Mouse (Mus musculus): Measurements from ENCODE around the gene Aplnr.

The Aplnr gene

DNA sequence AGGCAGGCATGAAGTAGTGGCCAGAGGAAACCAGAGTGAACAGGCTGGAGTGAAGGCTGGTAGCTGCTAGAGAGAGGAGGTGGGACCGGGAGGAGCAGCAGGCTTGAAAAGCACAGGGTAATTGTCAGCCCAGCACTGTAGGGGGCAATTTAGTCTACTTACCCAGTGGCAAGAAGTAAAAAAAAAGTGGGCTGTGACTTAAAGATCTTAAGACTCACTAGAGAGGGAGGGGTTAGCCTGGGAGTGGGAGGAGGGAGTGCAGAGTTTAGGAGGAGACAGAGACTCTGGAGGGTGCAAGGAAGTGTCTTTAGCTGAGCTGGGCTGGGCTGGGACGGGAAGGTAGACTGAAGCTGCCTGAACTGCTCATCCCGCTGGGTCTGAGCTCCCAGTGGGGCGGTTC lies at the start of gene Aplnr:
Aplnr (plus strand) TSS at position 137 of the 400 bp plus-strand sequence.
- no peak for DNase-seq (ENCODE audit: low read depth)

DNA sequence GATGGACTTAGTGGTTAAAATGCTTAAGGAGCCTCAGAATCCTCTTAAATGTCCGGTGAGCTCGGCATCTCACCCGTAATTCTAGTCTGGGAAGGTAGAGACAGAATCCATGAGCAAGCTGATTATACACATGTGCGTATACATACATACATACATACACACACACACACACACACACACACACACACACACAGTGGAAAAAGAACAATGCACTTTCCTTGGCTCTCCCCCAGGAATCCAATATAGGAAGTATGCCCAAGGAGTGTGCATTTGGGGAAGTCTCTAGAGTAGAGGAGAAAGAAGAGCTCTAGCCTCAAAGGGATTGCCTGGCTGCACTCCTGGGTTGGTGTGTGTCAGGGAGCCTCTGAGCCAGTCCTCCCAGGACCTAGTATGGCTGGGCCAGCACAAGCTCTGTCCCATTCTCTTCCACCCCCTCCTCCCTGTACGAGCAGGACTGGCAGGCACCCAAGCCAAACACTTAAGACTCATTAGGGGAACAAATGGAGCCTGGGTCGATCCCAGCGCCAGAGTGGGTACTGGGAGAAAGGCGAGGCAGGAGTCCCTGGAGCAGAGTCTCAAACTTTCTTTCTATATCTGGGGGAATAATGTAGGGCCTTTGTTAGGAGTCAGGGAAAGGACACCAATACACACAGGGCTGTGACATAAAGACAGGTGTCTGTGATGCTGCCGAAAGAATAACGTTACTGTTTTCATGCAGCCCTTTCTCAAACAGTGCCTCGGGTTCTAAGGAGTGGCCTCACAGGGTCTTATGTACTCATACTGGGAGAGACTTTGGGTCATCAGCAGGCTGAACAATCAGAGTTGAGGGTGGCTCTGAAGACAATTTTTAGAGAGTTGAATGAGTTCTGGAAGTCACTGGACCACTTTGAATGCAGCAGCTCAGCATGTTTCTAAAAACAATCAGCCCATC lies 47.0 kb upstream of the Aplnr start:
- DNase-seq (ENCODE audit: low read depth): no peak

DNA sequence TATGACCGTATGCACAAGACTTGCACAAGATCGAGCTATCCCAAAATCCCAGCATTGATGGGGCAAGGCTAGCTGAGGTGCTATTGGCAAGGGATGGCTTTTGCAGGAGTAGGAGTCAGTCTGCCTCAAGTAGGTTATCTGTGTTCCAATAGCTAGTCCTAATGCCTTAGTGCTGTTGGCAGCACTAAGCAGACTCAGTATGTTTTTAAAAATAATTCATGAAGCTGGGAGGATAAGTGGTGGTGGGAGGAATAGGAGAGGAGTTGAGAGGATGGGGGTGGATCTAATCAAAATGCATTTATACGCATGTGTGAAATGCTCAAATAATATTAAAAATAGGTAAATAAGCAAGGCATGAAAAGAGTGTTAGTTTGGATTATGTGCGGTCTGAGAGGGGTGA lies 44.7 kb upstream of the Aplnr start:
- DNase-seq (ENCODE audit: low read depth): no peak

DNA sequence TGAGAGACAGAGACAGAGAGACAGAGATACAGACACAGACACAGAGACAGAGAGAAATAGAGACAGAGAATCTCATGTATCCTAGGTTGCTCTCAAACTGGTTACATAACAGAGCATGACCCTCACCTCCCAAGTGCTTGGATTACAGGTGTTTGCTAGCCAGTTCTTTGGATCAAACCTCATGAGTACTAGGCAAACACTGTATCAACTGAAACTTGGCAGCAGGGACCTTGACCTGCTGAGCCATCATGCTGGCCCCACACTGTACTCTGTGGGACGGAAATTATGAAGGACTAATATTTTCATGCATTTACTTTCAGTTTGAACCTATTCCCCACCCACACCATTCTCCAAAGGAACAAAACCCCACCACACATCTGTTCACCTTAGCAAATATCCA lies 42.6 kb upstream of the Aplnr start:
- no peak for DNase-seq (ENCODE audit: low read depth)

DNA sequence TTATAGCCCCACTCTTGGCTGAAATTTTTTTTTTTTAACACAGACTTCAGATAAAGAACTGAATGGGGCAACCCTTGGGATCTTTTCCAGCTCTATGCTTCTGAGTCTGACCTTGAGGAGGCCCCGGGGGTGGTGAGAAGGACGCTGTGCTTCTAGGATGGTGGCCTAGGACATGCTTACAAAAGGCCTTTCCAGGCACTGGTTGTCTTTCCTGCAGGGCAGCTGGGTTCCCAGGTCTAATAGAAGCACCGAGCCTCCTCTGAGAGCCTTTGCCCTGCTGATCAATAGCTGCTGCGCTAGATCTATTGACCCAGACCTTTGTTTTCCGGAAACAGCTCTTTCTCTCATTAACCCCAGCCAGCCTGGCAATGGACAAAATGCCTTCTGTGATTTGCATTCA lies 40.1 kb upstream of the Aplnr start:
- DNase-seq (ENCODE audit: low read depth): no peak

DNA sequence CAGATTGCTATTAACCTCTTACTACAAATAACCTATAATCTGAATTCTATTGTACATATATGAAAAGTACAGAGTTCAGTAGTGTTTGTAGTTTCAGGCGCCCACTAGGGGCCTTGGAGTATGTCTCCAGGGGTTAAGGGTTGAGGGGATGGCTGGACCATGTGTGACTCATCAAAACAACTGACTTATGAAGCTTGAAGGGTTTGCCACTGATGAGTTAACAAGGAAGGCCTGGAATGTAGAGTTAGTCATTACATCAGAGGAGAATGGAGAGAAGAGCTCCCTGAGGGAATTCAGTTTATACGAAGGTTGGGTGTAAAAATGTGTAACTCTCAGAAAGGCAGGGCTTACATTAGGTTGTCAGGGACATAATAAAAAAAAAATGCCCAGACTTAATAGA lies 38.0 kb upstream of the Aplnr start:
- peak; percentile 11 for DNase-seq (ENCODE audit: low read depth)

DNA sequence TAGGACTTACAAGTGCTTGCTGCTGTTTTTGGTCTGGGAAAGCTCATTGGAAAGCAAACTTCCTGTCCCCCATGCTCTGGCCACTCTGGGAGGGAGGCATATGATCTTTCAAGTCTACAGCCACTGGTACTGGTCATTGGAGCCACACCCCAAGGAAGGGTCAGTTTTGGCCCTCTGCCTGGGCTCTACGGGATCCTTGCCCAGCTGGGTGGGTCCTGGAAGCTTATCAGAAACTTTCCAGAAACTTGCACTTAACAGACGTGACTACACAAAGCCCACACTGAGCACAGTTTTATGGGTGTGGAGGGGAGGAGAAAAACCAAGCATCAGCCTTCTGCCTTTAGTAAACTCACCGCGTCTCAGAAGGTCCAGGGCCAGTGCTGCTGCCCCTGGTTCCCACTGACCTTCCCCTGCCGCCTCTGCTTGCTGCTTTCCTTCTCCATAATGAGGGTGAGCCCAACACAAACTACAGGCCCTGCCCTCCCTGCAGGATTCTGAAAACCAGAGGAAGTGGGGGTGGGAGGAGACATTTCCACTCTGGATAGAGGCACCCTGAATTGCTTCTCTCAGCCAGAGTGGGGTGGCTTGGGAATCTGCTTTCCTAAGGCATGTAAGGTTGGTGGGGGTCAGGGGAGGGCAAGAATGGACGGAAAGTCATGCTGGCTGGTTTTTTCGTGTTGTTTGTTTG lies 37.1 kb upstream of the Aplnr start:
- DNase-seq (ENCODE audit: low read depth): no peak

DNA sequence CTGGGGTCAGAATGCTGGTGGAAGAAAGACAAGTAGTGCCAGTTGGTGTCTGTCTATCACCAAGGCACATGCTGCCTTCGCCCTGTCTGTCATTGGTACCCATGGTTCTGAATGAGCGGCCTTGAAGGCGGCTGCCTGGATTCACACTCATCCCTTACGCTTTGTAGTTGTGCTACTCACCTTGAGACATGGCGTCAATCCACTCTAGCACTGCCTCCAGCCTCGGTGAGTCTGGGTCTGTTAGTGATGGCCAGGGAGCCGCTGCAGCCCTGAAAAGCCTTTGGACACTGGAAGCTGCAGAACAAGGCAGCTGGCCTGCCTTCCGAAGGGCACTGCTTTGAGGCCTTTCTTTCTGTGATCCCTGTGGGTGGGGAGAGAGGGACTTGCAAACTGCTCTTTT lies 32.8 kb upstream of the Aplnr start:
- no peak for DNase-seq (ENCODE audit: low read depth)

DNA sequence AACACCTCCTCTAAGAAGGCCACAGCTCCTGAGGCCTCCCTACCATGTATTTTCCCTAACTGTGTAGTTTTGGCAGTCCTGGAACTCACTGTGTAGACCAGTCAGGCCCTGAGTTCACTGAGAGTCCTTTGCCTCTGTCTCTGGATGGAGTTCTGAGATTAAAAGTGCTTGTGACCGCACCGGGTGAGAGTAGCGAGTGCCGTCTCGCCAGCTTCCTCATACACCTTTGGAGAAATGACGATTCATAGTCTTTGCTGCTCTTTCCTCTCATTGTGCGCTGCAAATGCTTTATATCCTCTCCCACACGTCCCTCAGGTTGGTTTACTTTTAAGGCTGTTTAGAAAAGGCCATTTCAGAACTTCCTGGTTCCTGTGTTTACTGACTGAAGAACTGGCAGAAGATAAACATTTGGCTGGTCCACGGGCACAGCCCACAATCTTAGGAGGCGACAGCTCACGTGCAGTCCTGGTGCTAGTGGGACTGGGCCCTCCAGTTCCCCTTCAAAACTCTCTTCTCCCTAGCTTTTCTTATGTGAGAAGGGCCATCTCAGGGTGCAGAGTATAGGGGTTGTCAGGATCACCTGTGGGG lies 30.5 kb upstream of the Aplnr start:
- no peak for DNase-seq (ENCODE audit: low read depth)

DNA sequence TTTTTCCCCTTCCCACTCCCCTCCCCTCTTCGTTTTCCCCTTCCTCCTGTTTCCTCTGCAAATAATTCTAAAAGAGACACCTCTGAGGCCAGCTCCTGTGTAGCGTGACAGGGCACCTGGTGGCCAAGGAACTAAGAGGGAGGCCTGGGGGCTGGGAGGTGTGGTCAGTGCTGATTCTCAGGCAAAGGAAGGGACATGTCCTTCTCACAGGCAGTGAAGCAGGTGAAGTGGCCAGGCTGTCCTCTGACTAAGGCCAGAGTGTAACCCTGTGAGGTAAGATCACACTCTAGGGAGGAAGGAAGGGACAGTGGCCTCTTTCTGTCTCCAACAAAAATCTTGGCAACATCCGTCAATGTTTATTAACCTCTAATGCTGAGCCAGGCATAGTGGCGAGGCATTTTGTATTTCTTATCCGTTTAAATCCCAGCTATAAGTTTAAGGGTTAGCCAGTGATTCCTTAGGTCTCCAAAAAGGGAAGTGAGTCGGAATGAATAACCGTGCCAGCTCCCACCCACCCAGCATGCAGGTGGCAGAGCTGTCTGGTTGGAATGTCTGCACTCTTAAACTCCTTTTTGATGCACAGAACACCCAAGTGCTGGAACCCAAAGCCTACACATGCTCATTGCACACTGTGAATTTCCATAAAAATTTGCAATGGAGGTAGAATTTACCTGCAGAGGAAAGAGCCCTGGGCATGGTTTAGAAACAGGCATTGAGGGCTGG lies 29.8 kb upstream of the Aplnr start:
- DNase-seq (ENCODE audit: low read depth): no peak

DNA sequence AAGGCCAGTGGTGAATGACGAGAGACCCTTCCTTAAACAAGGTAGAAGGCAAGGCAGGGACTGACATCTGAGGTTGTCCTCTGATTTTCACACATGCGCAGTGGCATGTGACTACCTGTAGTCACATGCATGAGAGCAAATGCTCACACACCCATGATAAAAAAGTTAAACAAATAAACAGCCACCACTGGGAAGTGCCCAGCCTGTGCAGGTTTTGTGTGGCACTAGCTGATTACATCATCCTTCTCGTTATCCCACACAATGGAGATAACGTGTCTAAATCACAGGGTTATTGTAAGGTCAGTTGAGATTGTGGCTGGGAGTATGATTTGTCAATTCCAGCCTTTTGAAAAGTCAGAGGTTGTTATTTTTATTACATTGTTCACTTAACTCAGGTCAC lies 29.1 kb upstream of the Aplnr start:
- no peak for DNase-seq (ENCODE audit: low read depth)

DNA sequence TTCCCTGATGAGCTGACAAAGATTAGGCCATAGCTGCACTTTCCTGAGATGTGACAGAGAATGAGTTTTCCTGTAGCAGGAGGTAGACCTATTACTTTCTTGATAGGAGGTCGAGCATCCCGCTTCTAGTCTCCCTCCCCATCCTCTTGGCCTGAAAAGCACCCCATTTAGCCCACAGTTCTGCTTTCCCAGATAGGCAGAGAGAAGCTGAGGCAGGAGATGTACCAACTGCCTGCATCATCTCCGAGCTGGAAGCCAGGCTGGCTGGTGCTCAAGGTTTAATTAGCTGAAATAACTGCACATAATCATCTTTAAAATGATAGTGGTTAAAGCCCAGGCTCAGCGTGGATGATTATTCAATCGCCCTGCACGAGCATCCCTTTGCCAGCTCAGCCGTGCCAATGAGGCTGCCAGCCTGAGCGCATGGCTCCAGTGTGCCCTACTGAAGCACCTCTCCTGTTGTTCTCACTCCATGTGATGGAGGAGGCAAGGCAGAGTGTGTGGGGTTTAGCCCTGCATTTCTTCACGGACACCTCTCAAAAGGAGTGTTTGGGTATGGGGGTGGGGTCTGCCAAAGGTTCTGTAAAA lies 25.6 kb upstream of the Aplnr start:
- no peak for DNase-seq (ENCODE audit: low read depth)

DNA sequence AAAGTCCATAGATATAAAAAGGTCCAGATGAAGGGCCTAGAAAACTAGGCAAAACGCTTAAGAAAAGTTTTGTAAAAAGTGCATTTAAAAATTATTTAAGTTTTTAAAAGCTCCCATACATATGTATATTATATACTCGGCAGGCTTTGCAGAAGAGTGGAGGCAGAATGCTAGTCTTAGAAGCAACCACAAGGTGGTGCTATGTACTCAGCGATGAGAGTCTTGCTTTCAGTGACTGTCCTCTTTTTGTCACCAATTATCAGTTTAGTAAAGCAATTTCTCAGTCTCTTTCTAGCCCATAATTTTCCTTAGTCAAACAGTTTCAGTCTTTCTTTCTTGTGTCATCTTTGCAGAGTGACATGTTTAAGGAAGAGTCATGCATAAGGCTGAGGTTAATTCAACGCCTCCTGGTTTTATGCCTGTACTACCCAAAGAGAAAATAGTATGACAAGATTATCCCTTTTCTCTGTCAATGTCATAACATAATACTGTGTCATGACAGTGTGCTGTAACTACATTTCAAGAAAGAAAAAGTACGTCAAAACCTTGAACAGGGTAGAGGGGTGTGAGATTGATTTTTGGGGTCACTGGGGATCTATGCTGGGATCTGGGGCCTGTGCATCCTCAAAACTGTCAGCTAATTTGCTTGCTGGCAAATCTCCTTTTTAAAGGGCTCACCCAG lies 12.7 kb upstream of the Aplnr start:
- DNase-seq (ENCODE audit: low read depth): peak; percentile 69

DNA sequence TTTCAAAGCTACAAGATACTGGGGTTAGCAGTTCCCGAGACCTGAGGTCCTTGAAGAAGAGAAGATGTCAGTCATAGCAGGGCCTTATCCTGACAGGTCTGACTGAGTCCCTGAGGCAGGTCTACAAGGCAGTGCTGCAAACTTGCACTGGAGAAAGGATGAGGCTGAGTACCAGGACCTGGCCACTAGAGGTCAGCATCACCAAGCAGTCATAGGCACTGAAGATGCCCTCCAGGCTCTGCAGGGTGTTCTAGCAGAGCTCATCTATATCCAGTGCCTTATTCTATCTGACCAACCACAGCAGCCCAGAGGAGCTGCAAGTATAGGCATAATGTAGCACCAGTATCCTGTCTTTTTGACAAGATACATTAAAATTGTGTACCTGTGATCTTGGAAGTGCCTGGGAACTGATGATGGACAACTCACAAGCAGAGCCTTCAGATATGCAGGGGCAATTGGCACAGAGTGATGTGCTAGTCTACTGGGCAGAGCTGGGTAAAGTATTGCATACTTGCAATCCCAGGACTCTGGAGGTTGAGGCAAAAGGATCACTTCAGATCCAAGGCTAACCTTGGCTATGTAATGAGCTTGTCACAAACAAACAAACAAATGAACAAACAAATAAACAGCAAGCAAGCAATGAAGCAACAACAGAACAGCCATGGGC lies 12.0 kb upstream of the Aplnr start:
- peak; percentile 54 for DNase-seq (ENCODE audit: low read depth)

DNA sequence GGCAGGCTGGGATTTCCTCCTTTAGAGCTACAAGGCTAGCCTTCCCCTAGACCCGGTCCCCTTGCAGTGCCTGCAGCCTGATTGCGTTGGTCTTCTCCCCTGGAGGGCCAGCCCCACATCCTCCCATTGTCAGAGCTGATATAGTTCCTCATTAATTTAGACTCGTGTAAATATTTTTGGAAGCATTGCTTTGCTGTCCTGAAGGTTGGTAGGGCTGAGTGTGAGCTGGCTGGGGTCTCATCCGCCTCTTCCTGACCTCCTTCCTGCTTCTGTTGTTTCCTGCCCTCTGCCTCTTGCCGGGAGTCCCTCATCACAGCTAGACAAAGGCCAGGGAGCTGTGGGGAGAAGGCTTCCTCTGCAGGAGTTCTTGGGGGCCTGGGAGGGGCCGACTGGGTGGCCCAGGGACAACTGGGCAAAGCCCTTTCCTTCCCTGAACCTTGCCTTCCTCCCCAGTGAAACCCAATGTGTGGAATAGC lies 6.5 kb upstream of the Aplnr start:
- DNase-seq (ENCODE audit: low read depth): no peak

DNA sequence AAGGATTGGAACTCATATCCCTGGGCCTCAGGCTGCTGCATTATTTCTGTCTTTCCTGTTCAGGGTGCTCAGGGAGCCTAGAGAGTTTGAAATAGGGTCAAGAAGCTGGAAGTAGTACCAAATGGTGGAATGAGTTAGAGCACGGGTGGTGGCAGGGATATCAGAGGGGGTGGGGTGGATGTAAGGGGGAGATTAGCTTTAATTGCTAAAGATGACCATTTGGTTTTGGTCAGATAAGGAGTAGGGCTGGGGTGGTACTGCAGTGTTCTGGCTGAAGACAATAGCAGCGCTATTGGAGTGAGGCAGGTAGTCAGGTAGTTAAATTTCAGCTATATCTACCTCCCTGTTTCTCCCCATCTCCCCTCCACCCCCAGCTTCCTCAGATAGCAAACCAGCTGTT lies 4.8 kb upstream of the Aplnr start:
- no peak for DNase-seq (ENCODE audit: low read depth)

DNA sequence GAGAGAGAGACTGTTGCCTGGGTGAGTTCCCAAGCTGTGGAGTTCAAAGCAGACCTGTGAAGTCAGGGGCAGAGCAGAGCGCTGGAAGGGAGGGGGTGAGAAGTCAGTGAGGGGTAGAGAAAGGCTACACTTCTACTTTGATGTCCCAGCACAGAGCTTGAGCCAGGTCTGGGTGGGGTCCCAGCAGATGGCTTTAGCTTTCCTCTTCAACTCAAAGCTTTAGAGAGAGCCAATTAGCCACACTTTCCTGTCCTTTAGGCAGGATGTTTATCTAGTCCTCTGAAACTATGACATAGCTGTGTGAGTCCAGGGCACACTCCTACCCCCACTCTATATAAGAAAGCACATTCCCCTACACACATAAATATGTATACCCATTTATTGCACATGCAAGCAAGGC lies 4.3 kb upstream of the Aplnr start:
- DNase-seq (ENCODE audit: low read depth): no peak

DNA sequence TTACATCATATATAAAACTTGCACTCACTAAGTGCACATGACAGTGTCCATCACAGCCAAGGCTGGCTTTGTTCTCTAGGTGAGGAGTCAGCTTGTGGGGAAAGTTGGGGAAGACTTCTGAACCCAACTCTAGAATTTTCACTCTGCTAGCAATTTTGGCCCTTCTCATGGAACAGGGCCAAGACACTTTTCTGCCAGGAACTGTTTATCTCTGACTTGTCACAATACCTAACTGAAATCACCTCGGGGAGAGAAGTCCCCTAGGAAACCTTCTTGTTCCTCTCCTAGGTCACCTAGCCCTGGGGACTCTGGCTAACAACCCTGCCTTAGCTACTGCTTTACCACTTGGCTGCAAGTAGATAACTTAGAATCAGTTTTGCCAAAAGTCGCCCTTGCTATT lies 3.8 kb upstream of the Aplnr start:
- no peak for DNase-seq (ENCODE audit: low read depth)

DNA sequence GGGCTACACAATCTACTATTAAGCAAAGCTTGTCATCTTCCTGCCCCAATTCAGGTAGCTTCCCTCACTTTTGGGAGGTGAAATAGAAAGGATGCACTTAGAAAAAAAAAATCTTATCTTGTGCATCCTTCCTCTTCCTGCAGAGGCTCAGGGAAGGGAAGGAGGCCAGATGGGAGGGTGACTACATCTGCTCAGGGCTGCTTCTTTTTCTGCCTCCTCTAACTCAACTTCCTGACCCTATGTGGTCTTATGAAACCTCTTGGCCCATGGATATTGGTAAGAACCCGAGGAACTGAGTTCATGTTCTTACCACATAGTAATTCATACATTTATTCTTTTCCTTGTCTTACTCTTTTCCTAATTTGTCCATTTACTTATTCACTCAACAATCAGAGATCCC lies 926 bp upstream of the Aplnr start:
- no peak for DNase-seq (ENCODE audit: low read depth)

DNA sequence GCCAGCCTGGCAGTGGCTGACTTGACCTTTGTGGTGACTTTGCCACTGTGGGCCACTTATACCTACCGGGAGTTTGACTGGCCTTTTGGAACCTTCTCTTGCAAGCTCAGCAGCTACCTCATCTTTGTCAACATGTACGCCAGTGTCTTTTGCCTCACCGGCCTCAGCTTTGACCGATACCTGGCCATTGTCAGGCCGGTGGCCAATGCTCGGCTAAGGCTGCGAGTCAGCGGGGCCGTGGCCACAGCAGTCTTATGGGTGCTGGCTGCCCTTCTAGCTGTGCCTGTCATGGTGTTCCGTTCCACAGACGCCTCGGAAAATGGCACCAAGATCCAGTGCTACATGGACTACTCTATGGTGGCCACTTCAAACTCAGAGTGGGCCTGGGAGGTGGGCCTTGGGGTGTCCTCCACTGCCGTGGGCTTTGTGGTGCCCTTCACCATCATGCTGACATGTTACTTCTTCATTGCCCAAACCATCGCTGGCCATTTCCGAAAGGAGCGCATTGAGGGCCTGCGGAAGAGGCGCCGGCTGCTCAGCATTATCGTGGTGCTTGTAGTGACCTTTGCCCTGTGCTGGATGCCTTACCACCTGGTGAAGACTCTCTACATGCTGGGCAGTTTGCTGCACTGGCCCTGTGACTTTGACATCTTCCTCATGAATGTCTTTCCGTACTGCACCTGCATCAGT lies 951 bp downstream of the Aplnr start:
- no peak for DNase-seq (ENCODE audit: low read depth)
